Mouse (Mus musculus) kidney, postnatal 0 days (tissue): ENCODE measurements around the gene Rapgef4. TPM values are rescaled to one million over a fixed set of nuclear protein-coding genes. Genes with fewer than 3 reads are reported as not detected.

Experiments
- ATAC-seq: fragments of 200-750 bp; cut with Nextera tagmentation; replicated peaks from 2 replicates; pipeline ENCODE4 v1.8.0; 2017; ENCODE audit warnings: low read depth, moderate number of reproducible peaks, moderate TSS enrichment, moderate library complexity; ENCODE audit not compliant: low FRiP score
- DNase-seq: peaks from one replicate; pipeline ENCODE4 v3.0.0-alpha.2; 2016; ENCODE audit warnings: low spot score
- H3K27ac ChIP-seq: fragments of 300-500 bp; sonication (generic); 2 replicates; pipeline ENCODE4 v1.5.1; 2014; ENCODE audit warnings: mild to moderate bottlenecking
- H3K27me3 ChIP-seq: fragments of 300-500 bp; sonication (generic); 2 replicates; pipeline ENCODE4 v1.6.1; 2014; ENCODE audit warnings: low read length, mixed read lengths; ENCODE audit not compliant: insufficient read depth
- H3K36me3 ChIP-seq: fragments of 300-500 bp; sonication (generic); 2 replicates; pipeline ENCODE4 v1.6.1; 2014; ENCODE audit warnings: low read length, mixed read lengths; ENCODE audit not compliant: insufficient read depth
- H3K4me1 ChIP-seq: fragments of 300-500 bp; sonication (generic); replicated peaks from 2 replicates; pipeline ENCODE4 v1.6.1; 2014; ENCODE audit warnings: antibody characterized with exemption, low read length, mixed read lengths; ENCODE audit not compliant: insufficient read depth
- H3K4me2 ChIP-seq: fragments of 300-500 bp; sonication (generic); 2 replicates; pipeline ENCODE4 v1.6.1; 2014; ENCODE audit warnings: mild to moderate bottlenecking, low read length, moderate library complexity, mixed read lengths
- H3K4me3 ChIP-seq: fragments of 300-500 bp; sonication (generic); replicated peaks from 2 replicates; pipeline ENCODE4 v1.5.1; 2014; ENCODE audit warnings: low read depth, low read length
- H3K9ac ChIP-seq: fragments of 300-500 bp; sonication (generic); 2 replicates; pipeline ENCODE4 v1.6.1; 2014; ENCODE audit warnings: low read depth, low read length
- H3K9me3 ChIP-seq: fragments of 300-500 bp; sonication (generic); replicated peaks from 2 replicates; pipeline ENCODE4 v1.6.1; 2016; ENCODE audit warnings: low read length, inconsistent platforms, mixed read lengths
- CTCF ChIP-seq: IDR thresholded peaks from 2 replicates; pipeline ENCODE4 v1.5.1; 2016; ENCODE audit warnings: antibody characterized with exemption, low read depth, mild to moderate bottlenecking, moderate library complexity
- WGBS: fragments of 180-500 bp; shearing (Covaris S2); extraction: QIAGEN DNeasy Blood & Tissue Kit; methylation state at CpG from one replicate; pipeline ENCODE4 v1.1.7; 2014; 5-methylcytosine and 5-hydroxymethylcytosine counted together
- polyA plus RNA-seq: library from polyadenylated mRNA; unstranded; fragments of >200 nt; fragmentation: Nextera tagmentation; extraction: Ambion mirVana; gene quantifications from 2 replicates; pipeline ENCODE4 v1.2.1, GENCODE M21; 2015

The Rapgef4 gene
- polyA plus RNA-seq, 1 experiment from 2014 or later: 4.6 TPM

DNA sequence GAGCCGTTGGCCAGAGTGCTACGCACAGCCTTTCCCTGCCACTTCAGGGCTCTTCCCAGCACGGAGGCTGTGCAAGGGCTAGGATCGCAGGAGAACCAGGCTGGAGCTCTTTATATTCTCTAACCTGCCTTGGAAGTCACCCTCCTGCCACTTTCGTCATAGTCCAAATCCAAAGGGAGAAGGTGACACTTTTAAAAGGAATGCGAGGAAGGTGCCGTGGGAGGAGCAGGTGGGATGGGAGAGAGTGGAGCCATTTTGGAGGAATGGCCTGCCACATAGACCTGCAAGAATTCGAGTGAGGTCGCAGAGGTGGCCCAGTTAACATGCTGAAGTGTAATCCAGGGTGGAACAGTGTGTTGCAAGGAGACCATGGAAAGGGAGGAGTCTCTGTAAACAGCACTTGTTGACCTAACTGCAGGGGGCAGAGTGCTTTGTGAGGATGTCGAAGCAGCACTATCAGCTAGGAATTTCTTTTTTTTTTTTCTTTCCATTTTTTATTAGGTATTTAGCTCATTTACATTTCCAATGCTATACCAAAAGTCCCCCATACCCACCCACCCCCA lies 94.0 kb downstream of the Rapgef4 start:
- ATAC-seq: no peak
- DNase-seq: no peak
- Histone ChIP-seq H3K4me2 (no peak overlapping the region), H3K4me1 (no peaks in the 10 kb centered on the region), H3K9me3 (no peaks in the 10 kb centered on the region), H3K4me3 (no peak overlapping the region), H3K27me3 (no peaks in the 10 kb centered on the region), H3K9ac (no peak overlapping the region), H3K36me3 (no peaks in the 10 kb centered on the region), H3K27ac (no peak overlapping the region)
- WGBS: 79% methylated on average over 10 of the region's 10 CpGs
- no peak for TF ChIP-seq CTCF

DNA sequence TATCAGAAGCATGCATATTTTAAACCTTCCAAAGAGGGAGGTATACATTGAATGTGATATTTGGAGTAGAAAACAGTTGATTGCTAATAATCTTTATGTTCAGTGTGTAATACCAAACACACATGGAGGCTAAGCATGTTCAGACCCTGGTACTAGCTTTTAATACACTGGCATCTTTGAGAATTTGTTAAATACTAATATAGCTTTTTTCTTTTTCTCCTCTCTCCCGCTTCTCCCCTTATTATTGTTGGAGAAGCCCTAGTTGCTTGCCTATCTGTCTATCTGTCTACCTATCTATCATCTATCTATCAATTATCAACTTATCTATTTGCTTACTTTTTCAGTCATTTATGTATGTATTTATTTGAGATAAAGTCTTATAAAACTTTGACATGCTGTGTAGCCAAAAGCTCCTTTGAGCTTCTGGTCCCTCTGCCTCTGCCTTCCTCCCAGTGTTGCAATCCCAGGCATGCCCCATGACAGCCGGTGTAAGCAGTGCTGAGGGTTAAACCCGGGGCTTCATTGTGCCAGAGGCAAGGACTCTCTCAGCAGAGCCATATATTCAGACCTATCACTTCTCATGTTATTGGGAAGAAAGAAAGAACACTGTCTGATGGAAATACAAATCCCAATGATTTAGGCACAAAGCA lies 96.6 kb downstream of the Rapgef4 start:
- Histone ChIP-seq H3K9me3 (no peaks in the 10 kb centered on the region), H3K4me3 (no peak overlapping the region), H3K4me1 (no peaks in the 10 kb centered on the region), H3K27ac (no peak overlapping the region), H3K9ac (no peak overlapping the region), H3K4me2 (no peak overlapping the region), H3K36me3 (no peaks in the 10 kb centered on the region), H3K27me3 (no peaks in the 10 kb centered on the region)
- ATAC-seq (no peak), DNase-seq (no peak)
- 78% methylated on average over 3 of the region's 3 CpGs for WGBS
- TF ChIP-seq CTCF: no peak

DNA sequence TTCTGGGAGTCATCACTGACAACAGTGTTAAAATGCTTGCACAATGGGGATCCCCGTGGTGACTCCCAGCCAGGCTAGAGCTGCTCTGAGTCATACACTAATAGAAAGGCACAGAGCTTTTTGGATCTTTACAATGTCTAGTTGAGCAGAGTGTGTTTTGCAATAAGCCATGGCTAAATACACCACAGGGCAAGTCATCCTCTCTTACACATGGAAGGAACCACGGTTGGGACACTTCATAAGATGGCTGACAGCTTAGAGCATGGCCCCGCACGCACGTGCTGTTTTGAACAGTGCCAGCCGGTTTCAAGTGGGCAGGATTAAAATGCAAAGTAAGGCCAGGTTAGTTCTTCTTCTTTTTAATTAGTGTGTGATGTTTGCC lies 97.1 kb downstream of the Rapgef4 start:
- Histone ChIP-seq H3K4me2 (no peak overlapping the region), H3K4me1 (no peaks in the 10 kb centered on the region), H3K27ac (no peak overlapping the region), H3K4me3 (no peak overlapping the region), H3K36me3 (no peaks in the 10 kb centered on the region), H3K9ac (no peak overlapping the region), H3K9me3 (no peaks in the 10 kb centered on the region), H3K27me3 (no peaks in the 10 kb centered on the region)
- 82% methylated on average over 6 of the region's 6 CpGs for WGBS
- DNase-seq (no peak), ATAC-seq (no peak)
- no peak for TF ChIP-seq CTCF

DNA sequence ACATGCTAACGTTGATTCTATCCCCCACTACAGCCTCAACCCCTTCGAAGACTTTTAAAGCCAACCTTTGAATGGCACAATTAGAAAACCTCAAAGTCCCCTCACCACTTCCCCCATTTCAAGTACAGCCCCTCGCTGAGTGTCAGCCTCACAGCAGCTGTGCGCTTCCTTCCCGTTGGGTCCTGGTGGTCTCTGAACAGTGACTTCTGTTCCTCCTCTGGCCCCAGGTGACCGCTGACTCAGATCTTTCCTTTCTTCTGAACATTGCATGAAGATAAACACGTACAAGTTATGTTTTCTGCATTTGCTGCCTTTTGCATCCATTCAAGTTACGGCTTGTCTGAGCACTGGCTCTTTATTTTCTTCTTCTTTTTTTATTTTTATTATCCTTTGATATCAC lies 98.1 kb downstream of the Rapgef4 start:
- no peak for TF ChIP-seq CTCF
- no peaks in the 10 kb centered on the region for H3K4me1 ChIP-seq
- DNase-seq (no peak), ATAC-seq (no peak)
- H3K27ac ChIP-seq: no peak overlapping the region
- H3K27me3 ChIP-seq: no peaks in the 10 kb centered on the region
- H3K9ac ChIP-seq: no peak overlapping the region
- H3K4me3 ChIP-seq: no peak overlapping the region
- no peaks in the 10 kb centered on the region for H3K36me3 ChIP-seq
- WGBS: 74% methylated on average over 8 of the region's 8 CpGs
- H3K4me2 ChIP-seq: no peak overlapping the region
- H3K9me3 ChIP-seq: no peaks in the 10 kb centered on the region

DNA sequence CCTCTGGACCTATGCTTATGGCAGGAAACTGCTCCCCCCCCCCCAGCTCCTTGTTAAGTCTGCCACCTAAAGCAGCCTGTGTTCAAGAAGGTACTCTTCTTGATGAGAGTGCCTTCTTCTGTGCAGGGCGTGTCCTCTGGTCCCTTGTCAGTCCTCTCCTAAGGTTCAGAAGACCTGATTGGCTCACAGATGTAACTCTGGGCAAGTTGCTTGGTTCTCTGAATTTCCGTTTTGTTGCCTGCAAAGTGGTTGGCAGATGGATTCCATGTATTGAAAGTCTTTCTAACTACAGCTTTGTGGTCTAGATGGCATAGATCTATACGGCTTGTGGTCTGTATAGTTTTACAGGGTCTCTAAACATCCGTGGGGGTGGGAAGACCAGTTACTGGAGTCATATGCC lies 101.8 kb downstream of the Rapgef4 start:
- H3K4me2 ChIP-seq: no peak overlapping the region
- ATAC-seq: no peak
- no peak overlapping the region for H3K9ac ChIP-seq
- no peaks in the 10 kb centered on the region for H3K27me3 ChIP-seq
- DNase-seq: no peak
- H3K4me3 ChIP-seq: no peak overlapping the region
- no peak overlapping the region for H3K27ac ChIP-seq
- no peaks in the 10 kb centered on the region for H3K4me1 ChIP-seq
- no peak for TF ChIP-seq CTCF
- H3K36me3 ChIP-seq: no peaks in the 10 kb centered on the region
- WGBS: 91% methylated on average over 4 of the region's 4 CpGs
- no peaks in the 10 kb centered on the region for H3K9me3 ChIP-seq

DNA sequence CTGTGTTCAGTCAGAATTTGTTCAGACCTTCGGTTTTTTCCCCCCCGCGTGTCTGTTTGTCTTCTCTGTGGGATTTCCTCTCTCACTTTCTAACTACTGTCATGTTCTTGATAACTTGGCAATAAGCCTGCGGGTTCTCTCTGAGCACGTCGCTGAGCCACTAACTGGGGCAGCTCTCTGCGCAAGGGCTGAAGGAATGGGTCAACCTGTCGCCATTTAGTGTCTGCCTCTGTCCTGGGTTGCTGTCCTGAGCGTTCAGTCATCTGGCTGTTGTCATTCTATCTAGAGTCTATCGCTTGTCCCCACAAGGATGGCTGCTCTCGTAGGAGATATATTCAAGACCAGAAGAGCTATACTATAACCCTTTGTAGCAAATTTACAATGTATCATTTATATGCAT lies 107.8 kb downstream of the Rapgef4 start:
- no peaks in the 10 kb centered on the region for H3K36me3 ChIP-seq
- 83% methylated on average over 11 of the region's 11 CpGs for WGBS
- DNase-seq: no peak
- H3K9me3 ChIP-seq: no peaks in the 10 kb centered on the region
- no peak overlapping the region for H3K4me2 ChIP-seq
- H3K9ac ChIP-seq: no peak overlapping the region
- no peaks in the 10 kb centered on the region for H3K4me1 ChIP-seq
- no peak for TF ChIP-seq CTCF
- H3K4me3 ChIP-seq: no peak overlapping the region
- H3K27me3 ChIP-seq: no peaks in the 10 kb centered on the region
- ATAC-seq: no peak
- H3K27ac ChIP-seq: no peak overlapping the region

DNA sequence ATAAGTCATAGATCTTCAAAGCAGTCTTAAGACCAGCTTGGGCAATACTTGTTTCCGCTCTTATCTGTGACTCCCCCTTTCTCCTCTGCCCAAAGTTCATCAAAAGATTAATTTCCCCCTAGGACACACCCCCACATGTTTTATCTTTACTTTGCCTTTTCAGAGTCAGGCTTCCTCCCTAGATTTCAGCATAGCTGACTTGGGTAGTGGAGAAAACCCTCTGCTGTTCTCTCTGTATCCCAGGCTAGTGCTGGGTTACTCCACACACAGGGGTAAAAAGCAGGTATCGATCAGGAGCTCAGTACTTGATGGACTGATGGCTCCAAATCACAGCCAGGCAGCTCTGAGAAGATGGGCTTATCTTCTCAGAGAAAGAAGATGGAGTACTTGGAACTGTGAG lies 109.0 kb downstream of the Rapgef4 start:
- ATAC-seq: no peak
- Histone ChIP-seq H3K27ac (no peak overlapping the region), H3K4me2 (no peak overlapping the region), H3K36me3 (no peaks in the 10 kb centered on the region), H3K27me3 (no peaks in the 10 kb centered on the region), H3K4me1 (peaks cover 11% of the 10 kb centered on the region; the same call in 1 of the 2 replicates), H3K4me3 (no peak overlapping the region), H3K9ac (no peak overlapping the region), H3K9me3 (no peaks in the 10 kb centered on the region)
- no peak for TF ChIP-seq CTCF
- DNase-seq: no peak
- 65% methylated on average over 2 of the region's 2 CpGs for WGBS
